Mouse (Mus musculus) embryonic facial prominence, embryonic 13.5 days (tissue): ENCODE measurements around the gene Polr1b. TPM values are rescaled to one million over a fixed set of nuclear protein-coding genes. Genes with fewer than 3 reads are reported as not detected.
A peak's percentile ranks its signal among the peaks of the same experiment; 100 is the strongest.

Source experiments
- ATAC-seq: fragments of 200-750 bp; cut with Nextera tagmentation; 2 replicates; pipeline ENCODE4 v1.8.0; 2017; ENCODE audit warnings: low read depth; ENCODE audit not compliant: insufficient number of reproducible peaks, insufficient read depth, low FRiP score, low TSS enrichment
- H3K27ac ChIP-seq: fragments of 300-500 bp; sonication (generic); 2 replicates; pipeline ENCODE4 v1.5.1; 2015; ENCODE audit warnings: moderate library complexity, mild to moderate bottlenecking, inconsistent platforms
- H3K27me3 ChIP-seq: fragments of 300-500 bp; sonication (generic); 2 replicates; pipeline ENCODE4 v1.6.1; 2015; ENCODE audit warnings: mild to moderate bottlenecking, inconsistent platforms
- H3K36me3 ChIP-seq: fragments of 300-500 bp; sonication (generic); 2 replicates; pipeline ENCODE4 v1.6.1; 2015; ENCODE audit warnings: mild to moderate bottlenecking, inconsistent platforms
- H3K4me1 ChIP-seq: fragments of 300-500 bp; sonication (generic); 2 replicates; pipeline ENCODE4 v1.6.1; 2015; ENCODE audit warnings: inconsistent platforms
- H3K4me2 ChIP-seq: fragments of 300-500 bp; sonication (generic); 2 replicates; pipeline ENCODE4 v1.6.1; 2015; ENCODE audit warnings: moderate library complexity, mild to moderate bottlenecking, inconsistent platforms
- H3K4me3 ChIP-seq: fragments of 300-500 bp; sonication (generic); 2 replicates; pipeline ENCODE4 v1.5.1; 2015; ENCODE audit warnings: mild to moderate bottlenecking, inconsistent platforms
- H3K9ac ChIP-seq: fragments of 300-500 bp; sonication (generic); 2 replicates; pipeline ENCODE4 v1.6.1; 2015; ENCODE audit warnings: mild to moderate bottlenecking, inconsistent platforms
- H3K9me3 ChIP-seq: fragments of 300-500 bp; sonication (generic); 2 replicates; pipeline ENCODE4 v1.6.1; 2016; ENCODE audit warnings: inconsistent platforms
- WGBS: fragments of 180-500 bp; shearing (Covaris S2); methylation state at CpG from one replicate; pipeline ENCODE4 v1.1.7; 2015; ENCODE audit warnings: mixed read lengths; 5-methylcytosine and 5-hydroxymethylcytosine counted together
- polyA plus RNA-seq: library from polyadenylated mRNA; unstranded; fragments of >200 nt; fragmentation: Nextera tagmentation; extraction: Ambion mirVana; gene quantifications from 2 replicates; pipeline ENCODE4 v1.2.1, GENCODE M21; 2015

The Polr1b gene
- polyA plus RNA-seq, 1 experiment from 2014 or later, result 29.4 TPM

DNA sequence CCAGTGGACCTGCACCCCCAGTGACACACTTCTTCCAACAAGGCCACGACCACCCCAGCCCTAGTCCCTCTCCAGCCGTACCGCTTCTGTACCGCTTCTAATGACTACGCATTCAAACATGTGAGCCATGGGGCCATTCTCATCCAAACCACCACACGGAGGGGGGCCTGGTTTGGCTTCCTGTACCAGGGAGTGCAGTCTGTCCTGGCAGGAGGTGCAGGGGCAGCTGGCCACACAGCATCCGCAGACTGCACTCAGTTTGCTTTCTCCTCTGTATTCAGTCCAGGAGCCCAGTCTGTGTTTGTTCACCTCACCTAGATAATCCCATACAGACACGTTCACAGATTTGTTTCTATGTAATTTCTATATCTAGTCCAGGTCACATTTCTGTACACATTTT, 21.2 kb downstream of the Polr1b start:
- Histone ChIP-seq H3K4me1 (no peaks in the 10 kb centered on the region), H3K9me3 (no peaks in the 10 kb centered on the region), H3K27ac (no peak overlapping the region), H3K36me3 (peaks cover 94% of the 10 kb centered on the region), H3K4me3 (no peak overlapping the region), H3K27me3 (no peaks in the 10 kb centered on the region), H3K9ac (no peak overlapping the region), H3K4me2 (no peak overlapping the region)
- ATAC-seq, result no peak
- 92% methylated on average over 8 of the region's 8 CpGs for WGBS

DNA sequence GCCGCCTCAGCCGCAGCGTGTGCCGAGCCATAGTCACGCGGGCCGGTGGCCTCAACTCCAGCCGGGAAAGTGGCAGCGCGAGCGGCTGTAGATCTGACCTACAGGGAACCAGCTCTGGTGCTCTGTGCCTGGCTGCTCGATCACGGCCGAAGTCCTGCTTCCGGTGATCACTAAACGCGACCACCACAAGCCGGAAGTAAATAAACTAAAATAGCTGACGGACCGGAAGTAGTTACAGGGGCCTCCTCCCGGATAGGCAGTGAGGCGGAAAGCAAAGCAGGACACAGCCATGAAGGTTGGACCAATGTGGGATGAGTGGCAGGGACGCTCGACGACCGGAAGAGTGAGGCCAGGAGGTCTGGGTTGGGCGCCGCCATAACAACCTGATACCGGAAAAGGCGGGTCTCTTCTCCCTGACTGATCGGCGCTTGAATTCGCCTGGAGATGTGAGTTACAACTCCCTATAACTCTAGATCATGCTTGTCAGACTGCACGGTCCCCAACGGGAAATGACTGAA, 28.7 kb downstream of the Polr1b start, which contains the start of gene Chchd5:
Gene Chchd5 (plus strand): TSS at position 289 of the 518 bp plus-strand sequence.
- 0% methylated on average over 35 of the region's 35 CpGs for WGBS
- peaks cover 8% of the 10 kb centered on the region; the same call in 1 of the 2 replicates for H3K9me3 ChIP-seq
- peak within 1 kb of the TSS; percentile 90 for H3K4me2 ChIP-seq
- peaks cover 62% of the 10 kb centered on the region for H3K36me3 ChIP-seq
- H3K27ac ChIP-seq, result peak within 1 kb of the TSS; percentile 91
- peak; percentile 98 for ATAC-seq
- H3K27me3 ChIP-seq, result no peaks in the 10 kb centered on the region
- H3K4me1 ChIP-seq, result peaks cover 14% of the 10 kb centered on the region
- peak within 1 kb of the TSS; percentile 65 for H3K4me3 ChIP-seq
- H3K9ac ChIP-seq, result peak within 1 kb of the TSS; percentile 85

DNA sequence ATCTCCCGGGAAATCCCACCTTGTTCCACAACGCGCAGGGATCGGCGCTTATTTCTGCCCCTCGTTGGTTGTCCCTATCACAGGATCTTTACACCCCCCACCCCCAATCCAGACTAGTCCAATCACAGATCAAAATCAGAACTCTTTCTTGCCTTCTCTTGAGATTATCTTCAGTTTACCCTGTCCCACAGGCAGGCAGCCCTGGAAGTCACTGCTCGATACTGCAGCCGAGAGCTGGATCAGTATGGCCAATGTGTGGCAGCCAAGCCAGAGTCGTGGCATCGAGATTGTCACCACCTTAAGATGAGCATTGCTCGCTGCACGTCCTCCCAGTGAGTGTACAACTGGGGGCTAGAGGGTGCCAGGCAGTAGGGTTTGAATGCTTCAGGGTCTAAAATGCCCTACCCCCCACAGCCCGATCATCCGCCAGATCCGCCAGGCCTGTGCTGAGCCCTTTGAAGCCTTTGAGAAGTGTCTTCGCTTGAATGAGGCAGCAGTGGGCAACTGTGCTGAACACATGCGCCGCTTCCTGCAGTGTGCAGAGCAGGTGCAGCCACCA, 29.3 kb downstream of the Polr1b start:
- Histone ChIP-seq H3K4me1 (peaks cover 14% of the 10 kb centered on the region), H3K9ac (peak overlapping the region; percentile 74), H3K9me3 (peaks cover 8% of the 10 kb centered on the region; the same call in 1 of the 2 replicates), H3K27ac (peak overlapping the region; percentile 91), H3K36me3 (peaks cover 56% of the 10 kb centered on the region), H3K4me3 (peak overlapping the region; percentile 65), H3K27me3 (no peaks in the 10 kb centered on the region), H3K4me2 (peak overlapping the region; percentile 90)
- WGBS, result 37% methylated on average over 18 of the region's 18 CpGs
- ATAC-seq, result 0 out of 2 replicates have a peak, but pooled peaks have one; percentile 13

- no peak overlapping the region for H3K27ac ChIP-seq
- no peak for ATAC-seq
- H3K9ac ChIP-seq, result peak overlapping the region; percentile 74
- peaks cover 8% of the 10 kb centered on the region; the same call in 1 of the 2 replicates for H3K9me3 ChIP-seq
- H3K36me3 ChIP-seq, result peaks cover 49% of the 10 kb centered on the region
- 98% methylated on average over 2 of the region's 2 CpGs for WGBS
- peaks cover 14% of the 10 kb centered on the region for H3K4me1 ChIP-seq
- H3K4me3 ChIP-seq, result peak overlapping the region; percentile 65; the same call in 1 of the 2 replicates
- no peaks in the 10 kb centered on the region for H3K27me3 ChIP-seq
- H3K4me2 ChIP-seq, result peak overlapping the region; percentile 90
These were observed 30.0 kb downstream of the Polr1b start for GRCm38 (mm10) chr2:129130776-129131175.

DNA sequence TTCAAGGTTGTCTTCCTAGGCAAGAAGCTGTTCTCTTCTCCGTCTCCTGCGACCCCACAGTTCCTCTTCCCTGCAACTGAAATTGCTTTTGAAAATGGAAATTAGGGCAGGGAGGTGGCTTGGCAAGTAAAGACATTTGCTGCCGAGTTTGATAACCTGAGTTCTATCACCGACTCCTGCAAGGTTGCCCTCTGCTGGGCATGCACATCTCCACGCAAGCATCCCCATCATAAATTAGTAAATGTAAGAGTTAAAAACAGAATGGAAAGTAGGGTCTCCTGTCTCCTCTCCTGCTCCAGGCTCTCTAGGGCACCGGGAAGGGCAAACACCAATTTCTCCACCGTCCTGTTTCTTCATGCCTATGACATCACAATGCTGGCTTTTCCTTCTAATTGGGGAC, 31.4 kb downstream of the Polr1b start:
- Histone ChIP-seq H3K9ac (no peak overlapping the region), H3K9me3 (peaks cover 8% of the 10 kb centered on the region; the same call in 1 of the 2 replicates), H3K27ac (no peak overlapping the region), H3K27me3 (no peaks in the 10 kb centered on the region), H3K4me3 (no peak overlapping the region), H3K36me3 (peaks cover 35% of the 10 kb centered on the region), H3K4me2 (no peak overlapping the region), H3K4me1 (peaks cover 14% of the 10 kb centered on the region)
- ATAC-seq, result no peak
- WGBS, result 95% methylated on average over 7 of the region's 7 CpGs

GRCm38 (mm10) chr2:129133006-129133805, 32.4 kb downstream of the Polr1b start:
- Histone ChIP-seq H3K4me1 (peaks cover 14% of the 10 kb centered on the region), H3K27ac (no peak overlapping the region), H3K9me3 (peaks cover 8% of the 10 kb centered on the region; the same call in 1 of the 2 replicates), H3K36me3 (peaks cover 26% of the 10 kb centered on the region), H3K27me3 (no peaks in the 10 kb centered on the region), H3K4me2 (no peak overlapping the region), H3K4me3 (no peak overlapping the region), H3K9ac (no peak overlapping the region)
- 96% methylated on average over 14 of the region's 14 CpGs for WGBS
- ATAC-seq, result no peak

GRCm38 (mm10) chr2:129139906-129140305, 39.1 kb downstream of the Polr1b start:
- Histone ChIP-seq H3K27ac (no peak overlapping the region), H3K36me3 (no peaks in the 10 kb centered on the region), H3K9ac (no peak overlapping the region), H3K4me1 (no peaks in the 10 kb centered on the region), H3K4me3 (no peak overlapping the region), H3K9me3 (no peaks in the 10 kb centered on the region), H3K4me2 (no peak overlapping the region), H3K27me3 (no peaks in the 10 kb centered on the region)
- no peak for ATAC-seq
- 84% methylated on average over 10 of the region's 10 CpGs for WGBS

DNA sequence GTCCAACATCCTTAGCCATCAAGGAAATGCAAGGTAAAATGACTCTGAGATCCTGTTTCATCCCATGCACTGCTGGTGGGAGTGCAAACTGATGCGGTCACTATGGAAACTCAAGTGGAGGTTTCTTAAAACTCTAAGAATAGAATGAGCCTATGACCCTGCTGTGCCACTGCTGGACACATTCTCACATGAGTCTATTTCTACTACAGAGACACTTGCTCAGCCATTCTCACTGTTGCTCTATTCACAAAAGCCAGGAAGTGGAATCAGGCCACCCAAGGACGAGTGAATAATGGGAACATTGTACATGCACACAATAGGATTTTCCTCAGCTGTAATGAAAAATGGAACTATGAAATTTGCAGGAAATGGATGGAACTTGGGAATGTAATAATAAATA, 48.0 kb downstream of the Polr1b start:
- Histone ChIP-seq H3K4me1 (no peaks in the 10 kb centered on the region), H3K27me3 (no peaks in the 10 kb centered on the region), H3K27ac (no peak overlapping the region), H3K4me3 (no peak overlapping the region), H3K36me3 (no peaks in the 10 kb centered on the region), H3K4me2 (no peak overlapping the region), H3K9ac (no peak overlapping the region), H3K9me3 (no peaks in the 10 kb centered on the region)
- 67% methylated on average over 2 of the region's 2 CpGs for WGBS
- ATAC-seq, result no peak

DNA sequence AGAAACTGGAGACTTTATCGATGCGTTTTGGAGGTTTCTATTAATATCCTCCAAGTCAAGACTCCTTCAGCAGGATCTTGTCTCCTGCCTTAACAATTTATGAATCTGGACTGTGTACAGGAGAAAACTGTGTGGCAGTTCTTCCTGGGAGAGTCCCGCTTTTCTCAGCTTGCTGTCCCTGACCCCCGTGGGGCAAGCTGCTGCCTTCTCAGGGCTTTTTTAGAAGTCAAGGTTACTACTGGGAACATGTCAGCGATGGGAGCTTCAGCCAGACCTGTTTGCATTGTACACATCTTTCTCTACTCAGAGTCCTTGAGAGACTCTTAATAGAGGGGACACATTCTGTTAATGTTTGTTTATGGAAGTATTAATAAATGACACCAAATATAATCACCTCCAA, 49.6 kb downstream of the Polr1b start:
- Histone ChIP-seq H3K9ac (no peak overlapping the region), H3K4me2 (no peak overlapping the region), H3K4me1 (no peaks in the 10 kb centered on the region), H3K9me3 (no peaks in the 10 kb centered on the region), H3K27me3 (no peaks in the 10 kb centered on the region), H3K36me3 (no peaks in the 10 kb centered on the region), H3K4me3 (no peak overlapping the region), H3K27ac (no peak overlapping the region)
- no peak for ATAC-seq
- 79% methylated on average over 5 of the region's 5 CpGs for WGBS

DNA sequence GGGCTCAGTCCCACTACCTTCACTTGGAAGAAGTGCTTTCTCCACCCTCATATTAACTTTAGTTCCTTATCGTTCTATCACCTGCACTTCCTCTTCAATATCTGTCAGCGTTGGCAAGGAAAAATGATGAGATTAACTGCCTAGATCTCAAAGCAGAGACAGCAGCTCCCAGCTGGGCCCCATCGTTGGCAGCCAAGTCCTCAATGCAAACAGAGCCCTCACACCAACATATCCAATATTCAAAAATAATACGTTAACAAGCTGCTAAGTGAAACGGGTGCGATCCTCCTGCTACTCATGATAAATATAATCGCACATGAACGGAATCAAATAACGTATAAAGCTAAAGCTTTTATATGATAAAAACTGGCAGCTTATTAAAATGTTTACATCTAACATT, 50.3 kb downstream of the Polr1b start:
- Histone ChIP-seq H3K4me2 (no peak overlapping the region), H3K27me3 (no peaks in the 10 kb centered on the region), H3K9me3 (no peaks in the 10 kb centered on the region), H3K9ac (no peak overlapping the region), H3K36me3 (no peaks in the 10 kb centered on the region), H3K27ac (no peak overlapping the region), H3K4me1 (no peaks in the 10 kb centered on the region), H3K4me3 (no peak overlapping the region)
- 87% methylated on average over 9 of the region's 9 CpGs for WGBS
- ATAC-seq, result no peak

- ATAC-seq, result no peak
- no peak overlapping the region for H3K4me2 ChIP-seq
- H3K9me3 ChIP-seq, result no peaks in the 10 kb centered on the region
- no peaks in the 10 kb centered on the region for H3K4me1 ChIP-seq
- H3K4me3 ChIP-seq, result no peak overlapping the region
- 74% methylated on average over 1 of the region's 1 CpGs for WGBS
- no peaks in the 10 kb centered on the region for H3K36me3 ChIP-seq
- H3K27me3 ChIP-seq, result no peaks in the 10 kb centered on the region
- H3K9ac ChIP-seq, result no peak overlapping the region
- H3K27ac ChIP-seq, result no peak overlapping the region
These were observed 52.0 kb downstream of the Polr1b start for GRCm38 (mm10) chr2:129152751-129153150.

DNA sequence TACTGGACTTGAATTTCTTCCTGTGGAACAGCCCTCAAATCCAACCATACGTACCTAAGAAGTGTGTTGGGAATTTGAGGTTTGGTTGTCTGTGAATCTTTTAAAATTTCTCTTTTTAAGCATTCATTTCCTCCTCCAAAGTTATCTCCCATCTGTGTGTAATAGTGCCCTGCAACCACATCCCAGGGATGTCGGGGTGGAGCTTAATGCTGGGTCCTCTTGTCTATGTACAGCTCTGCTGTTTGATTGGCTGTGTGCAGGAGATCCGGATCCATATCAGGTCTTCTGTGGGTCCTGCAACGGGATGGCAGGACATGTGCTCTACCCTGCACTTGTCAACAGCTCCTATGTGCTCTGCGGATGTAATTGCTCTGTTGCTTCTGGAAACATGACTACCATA, 64.0 kb downstream of the Polr1b start:
- WGBS, result 65% methylated on average over 5 of the region's 5 CpGs
- Histone ChIP-seq H3K4me2 (no peak overlapping the region), H3K27me3 (no peaks in the 10 kb centered on the region), H3K36me3 (no peaks in the 10 kb centered on the region), H3K4me1 (no peaks in the 10 kb centered on the region), H3K27ac (no peak overlapping the region), H3K9me3 (no peaks in the 10 kb centered on the region), H3K4me3 (no peak overlapping the region), H3K9ac (no peak overlapping the region)
- no peak for ATAC-seq
